Comparison of ENCODE assay signal across 7 mouse cellular contexts in the genomic region with DNA sequence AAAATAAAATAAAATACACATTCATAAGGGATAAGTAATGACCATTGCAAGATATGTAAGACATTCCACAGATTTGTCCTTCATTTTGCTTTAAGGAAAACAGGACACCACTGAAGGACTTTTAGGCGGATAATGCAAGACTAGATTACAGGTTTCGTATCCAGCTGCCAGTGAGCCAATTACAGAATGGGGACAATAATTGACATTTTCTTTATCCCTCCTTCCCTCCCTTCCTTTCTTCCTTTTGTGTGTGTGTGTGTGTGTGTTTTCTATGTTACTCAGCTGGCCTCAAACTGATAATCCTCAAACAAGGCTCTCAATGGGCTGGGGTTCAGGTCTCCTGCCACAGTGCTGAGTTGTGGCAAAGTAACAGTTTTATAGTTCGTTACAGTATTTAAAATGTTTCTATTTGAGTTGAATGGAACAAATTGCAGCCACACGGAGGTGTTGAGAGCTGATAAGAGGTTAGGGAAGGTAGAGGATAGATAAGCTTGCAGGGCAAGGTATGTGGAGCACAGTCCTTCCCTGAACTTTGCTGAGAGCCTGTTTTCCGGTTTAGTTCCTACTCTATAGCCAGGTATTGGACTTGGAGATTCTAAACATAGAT. TPM values are rescaled to one million over a fixed set of nuclear protein-coding genes. Genes with fewer than 3 reads are reported as not detected.
DNase-seq lines count a peak whose midpoint lies in the region; ATAC-seq lines count a peak whose summit lies in the region.

No protein-coding gene starts in this region.

- no peak overlapping the region for H3K27ac ChIP-seq in heart, embryonic 16.5 days (ENCODE audit: low read length)
- peak overlapping the region; percentile 85 for H3K27ac ChIP-seq in liver, embryonic 15.5 days (replicated peaks)

- 39% methylated on average over 5 of the region's 5 CpGs for WGBS in heart, embryonic 16.5 days
- 15% methylated on average over 5 of the region's 5 CpGs for WGBS in liver, embryonic 15.5 days (ENCODE audit: insufficient replicate concordance)

- H3K27me3 ChIP-seq in heart, embryonic 16.5 days (ENCODE audit: control insufficient read depth, insufficient read depth, low read length): no peaks in the 10 kb centered on the region
- no peaks in the 10 kb centered on the region for H3K27me3 ChIP-seq in liver, embryonic 15.5 days

- peak overlapping the region; percentile 90 for H3K4me2 ChIP-seq in heart, embryonic 16.5 days (ENCODE audit: low read depth, low read length)
- H3K4me2 ChIP-seq in liver, embryonic 15.5 days: peak overlapping the region; percentile 88

- peak; percentile 22 for DNase-seq in testis, postnatal 14 days (ENCODE audit: low spot score)
- DNase-seq in testis, postnatal 10 days (ENCODE audit: low spot score): no peak
- DNase-seq in cerebellum, adult 18-20 months: no peak
- no peak for DNase-seq in cerebellum, postnatal 36 days
- no peak for DNase-seq in layer of hippocampus, adult 9-11 months

- H3K4me1 ChIP-seq in heart, embryonic 16.5 days (ENCODE audit: control insufficient read depth, insufficient read depth, low read length): peaks cover 20% of the 10 kb centered on the region
- peaks cover 25% of the 10 kb centered on the region for H3K4me1 ChIP-seq in liver, embryonic 15.5 days (replicated peaks)

- peaks cover 8% of the 10 kb centered on the region; the same call in 1 of the 2 replicates for H3K36me3 ChIP-seq in heart, embryonic 16.5 days (ENCODE audit: control insufficient read depth, insufficient read depth)
- peaks cover 11% of the 10 kb centered on the region for H3K36me3 ChIP-seq in liver, embryonic 15.5 days (replicated peaks)

- H3K9me3 ChIP-seq in heart, embryonic 16.5 days (replicated peaks; ENCODE audit: control insufficient read depth, low read length): no peaks in the 10 kb centered on the region
- H3K9me3 ChIP-seq in liver, embryonic 15.5 days (replicated peaks): no peaks in the 10 kb centered on the region

- no peak for ATAC-seq in heart, embryonic 16.5 days (replicated peaks; ENCODE audit: extremely low read depth, insufficient read depth, low FRiP score)
- no peak for ATAC-seq in liver, embryonic 15.5 days (ENCODE audit: insufficient read depth)

- 0 out of 2 replicates have a peak overlapping the region, but pooled peaks have one; percentile 5 for H3K9ac ChIP-seq in heart, embryonic 16.5 days (ENCODE audit: low read length)
- H3K9ac ChIP-seq in liver, embryonic 15.5 days: peak overlapping the region; percentile 77

- 0 out of 2 replicates have a peak overlapping the region, but pooled peaks have one; percentile 95 for H3K4me3 ChIP-seq in heart, embryonic 16.5 days (ENCODE audit: low read length)
- H3K4me3 ChIP-seq in liver, embryonic 15.5 days (replicated peaks): peak overlapping the region; percentile 86

RNA-seq across cellular contexts. Expression of a gene that starts 1.6 kb away (rescaled TPM):
- 43.4 and 51.6 TPM in 2 replicates for polyA plus RNA-seq in heart, embryonic 16.5 days (2015; fragmentation: Nextera tagmentation; extraction: Ambion mirVana)
- 29.3 and 34.1 TPM in 2 replicates for polyA plus RNA-seq in liver, embryonic 15.5 days (2015; fragmentation: Nextera tagmentation; extraction: Ambion mirVana)

RNA-seq across cellular contexts. Expression of a gene that starts 31.1 kb away (rescaled TPM):
- polyA plus RNA-seq in heart, embryonic 16.5 days (2015; fragmentation: Nextera tagmentation; extraction: Ambion mirVana): 18.3 and 23.2 TPM in 2 replicates
- polyA plus RNA-seq in liver, embryonic 15.5 days (2015; fragmentation: Nextera tagmentation; extraction: Ambion mirVana): 9.8 and 10.6 TPM in 2 replicates

RNA-seq across cellular contexts. Expression of a gene that starts 44.4 kb away (rescaled TPM):
- polyA plus RNA-seq in heart, embryonic 16.5 days (2015; fragmentation: Nextera tagmentation; extraction: Ambion mirVana): 59.3 and 70.6 TPM in 2 replicates
- polyA plus RNA-seq in liver, embryonic 15.5 days (2015; fragmentation: Nextera tagmentation; extraction: Ambion mirVana): 36.1 and 38.4 TPM in 2 replicates

RNA-seq across cellular contexts. Expression of a gene that starts 53.9 kb away (rescaled TPM):
- 73.5 and 86.5 TPM in 2 replicates for polyA plus RNA-seq in heart, embryonic 16.5 days (2015; fragmentation: Nextera tagmentation; extraction: Ambion mirVana)
- polyA plus RNA-seq in liver, embryonic 15.5 days (2015; fragmentation: Nextera tagmentation; extraction: Ambion mirVana): 27.1 and 31.0 TPM in 2 replicates
